Comparison of ENCODE assay signal across 25 mouse cellular contexts in genomic region chr2:35419243-35419642, GRCm38 (mm10). TPM values are rescaled to one million over a fixed set of nuclear protein-coding genes. Genes with fewer than 3 reads are reported as not detected.
DNase-seq lines count a peak whose midpoint lies in the region; ATAC-seq lines count a peak whose summit lies in the region.
"Had no signal": no experiment of that assay in that cellular context is flagged by ENCODE, and none has a peak within 500 bp of the region (broad histone marks: within the 10 kb centered on the region; RNA-seq: fewer than 3 reads in every experiment).

No protein-coding gene starts in this region.

- peak overlapping the region; percentile 29; the same call in 1 of the 2 replicates for H3K4me2 ChIP-seq in liver, embryonic 15.5 days
- H3K4me2 ChIP-seq: embryonic facial prominence, embryonic 13.5 days; forebrain, embryonic 12.5 days; hindbrain, embryonic 13.5 days had no signal

- ATAC-seq in liver, embryonic 15.5 days (ENCODE audit: insufficient read depth) = peak; percentile 83
- peak; percentile 42; the same call in 1 of the 2 replicates for ATAC-seq in megakaryocyte-erythroid progenitor cell, adult 5-6 weeks (replicated peaks; ENCODE audit: low FRiP score, low TSS enrichment, poor library complexity, severe bottlenecking)
- ATAC-seq in inflammation-experienced regulatory T-cells, adult 6 months = no peak
- ATAC-seq: forebrain, embryonic 16.5 days; hindbrain, postnatal 0 days had no signal

- DNase-seq in c-Kit-negative CD71-positive TER-119-positive erythroid progenitor cells, embryonic 14.5 days (ENCODE audit: low read depth, low spot score) = peak; percentile 24
- DNase-seq in c-Kit-positive CD71-positive TER-119-positive erythroid progenitor cells, embryonic 14.5 days (ENCODE audit: low spot score) = peak; percentile 42
- DNase-seq in heart, postnatal 10 days = no peak
- no peak for DNase-seq in kidney, postnatal 4 days
- DNase-seq: adrenal gland, adult 2 months; adrenal gland, postnatal 25 days; cerebellum, adult 18-20 months; cerebellum, adult 9-11 months; cerebellum, postnatal 36 days; gastrocnemius, postnatal 36 days; heart, adult 18-20 months; heart, postnatal 14 days had no signal

- H3K27ac ChIP-seq in liver, embryonic 15.5 days (replicated peaks) = peak overlapping the region; percentile 79
- H3K27ac ChIP-seq: embryonic facial prominence, embryonic 13.5 days; forebrain, embryonic 12.5 days; heart, embryonic 10.5 days; hindbrain, embryonic 13.5 days; hindbrain, postnatal 0 days had no signal

- 49% methylated on average over 4 of the region's 4 CpGs for WGBS in liver, embryonic 15.5 days (ENCODE audit: insufficient replicate concordance)

- no peak overlapping the region for H3K4me3 ChIP-seq in liver, embryonic 15.5 days (replicated peaks)
- H3K4me3 ChIP-seq: embryonic facial prominence, embryonic 13.5 days; forebrain, embryonic 12.5 days; heart, embryonic 10.5 days; hindbrain, embryonic 13.5 days had no signal

- H3K9ac ChIP-seq in liver, embryonic 15.5 days = no peak overlapping the region
- H3K9ac ChIP-seq: embryonic facial prominence, embryonic 13.5 days; forebrain, embryonic 12.5 days; hindbrain, embryonic 13.5 days had no signal

- intact Hi-C loops in heart, postnatal 10 days (cut with DNase I) = no loop called here

- H3K4me1 ChIP-seq in liver, embryonic 15.5 days (replicated peaks) = peaks cover 66% of the 10 kb centered on the region
- H3K4me1 ChIP-seq: forebrain, embryonic 12.5 days; hindbrain, embryonic 13.5 days had no signal

- no peaks in the 10 kb centered on the region for H3K27me3 ChIP-seq in liver, embryonic 15.5 days
- H3K27me3 ChIP-seq: embryonic facial prominence, embryonic 13.5 days; forebrain, embryonic 12.5 days; hindbrain, embryonic 13.5 days had no signal

- H3K9me3 ChIP-seq in liver, embryonic 15.5 days (replicated peaks) = no peaks in the 10 kb centered on the region
- H3K9me3 ChIP-seq: hindbrain, embryonic 13.5 days had no signal

- peaks cover 55% of the 10 kb centered on the region for H3K36me3 ChIP-seq in liver, embryonic 15.5 days (replicated peaks)
- H3K36me3 ChIP-seq: forebrain, embryonic 12.5 days had no signal

RNA-seq across cellular contexts. Expression of gene 4930402F06Rik, which starts 22.3 kb away (rescaled TPM):
- not detected in 2 replicates for polyA plus RNA-seq in liver, embryonic 15.5 days (2015; fragmentation: Nextera tagmentation; extraction: Ambion mirVana)
- total RNA-seq in megakaryocyte-erythroid progenitor cell, adult 5-6 weeks (2014; fragmentation: Nextera tagmentation) = not detected in 2 replicates
- total RNA-seq in megakaryocyte-erythroid progenitor cell, adult 5-6 weeks (2017) = not detected in 2 replicates
- polyA plus RNA-seq in inflammation-experienced regulatory T-cells, adult 6 months (2017; shearing (Covaris generic)) = not detected
- not detected for total RNA-seq in heart, postnatal 10 days (2021)
- total RNA-seq: adrenal gland, adult 2 months; adrenal gland, postnatal 25 days; ES-E14; gastrocnemius, adult 8-10 months; gastrocnemius, postnatal 36 days; heart, adult 18-20 months; heart, postnatal 14 days; hematopoietic stem cell, adult 5-6 weeks; hindbrain, postnatal 0 days had no signal
- polyA plus RNA-seq: adrenal gland, adult 2 months; embryonic facial prominence, embryonic 13.5 days; forebrain, embryonic 12.5 days; forebrain, embryonic 16.5 days; heart, embryonic 10.5 days; heart, embryonic 14.5 days; hindbrain, embryonic 13.5 days; hindbrain, postnatal 0 days had no signal

RNA-seq across cellular contexts. Expression of gene Ggta1, which starts 43.8 kb away (rescaled TPM):
- 9.0 and 9.1 TPM in 2 replicates for polyA plus RNA-seq in liver, embryonic 15.5 days (2015; fragmentation: Nextera tagmentation; extraction: Ambion mirVana)
- 8.4 and 13.4 TPM in 2 replicates for total RNA-seq in megakaryocyte-erythroid progenitor cell, adult 5-6 weeks (2014; fragmentation: Nextera tagmentation)
- total RNA-seq in megakaryocyte-erythroid progenitor cell, adult 5-6 weeks (2017) = 12.5 and 18.7 TPM in 2 replicates
- polyA plus RNA-seq in inflammation-experienced regulatory T-cells, adult 6 months (2017; shearing (Covaris generic)) = 10 to 100 TPM; 17.5 to 19.2 (median 18.0) TPM
- 10 to 100 TPM; 19.9 to 28.8 TPM for total RNA-seq in heart, postnatal 10 days (2021)

RNA-seq across cellular contexts. Expression of gene 4930568D16Rik, which starts 51.7 kb away (rescaled TPM):
- polyA plus RNA-seq in liver, embryonic 15.5 days (2015; fragmentation: Nextera tagmentation; extraction: Ambion mirVana) = not detected in 2 replicates
- not detected in 2 replicates for total RNA-seq in megakaryocyte-erythroid progenitor cell, adult 5-6 weeks (2014; fragmentation: Nextera tagmentation)
- total RNA-seq in megakaryocyte-erythroid progenitor cell, adult 5-6 weeks (2017) = not detected in 2 replicates
- not detected for polyA plus RNA-seq in inflammation-experienced regulatory T-cells, adult 6 months (2017; shearing (Covaris generic))
- total RNA-seq in heart, postnatal 10 days (2021) = not detected
- total RNA-seq: adrenal gland, adult 2 months; adrenal gland, postnatal 25 days; ES-E14; gastrocnemius, adult 8-10 months; gastrocnemius, postnatal 36 days; heart, adult 18-20 months; heart, postnatal 14 days; hematopoietic stem cell, adult 5-6 weeks; hindbrain, postnatal 0 days had no signal
- polyA plus RNA-seq: adrenal gland, adult 2 months; embryonic facial prominence, embryonic 13.5 days; forebrain, embryonic 12.5 days; forebrain, embryonic 16.5 days; heart, embryonic 10.5 days; heart, embryonic 14.5 days; hindbrain, embryonic 13.5 days; hindbrain, postnatal 0 days had no signal

Comparison
In these comparisons a context has a peak if more than half of its experiments do, and no peak if none do; other contexts are left out.
1. DNase-seq: peak in c-Kit-negative CD71-positive TER-119-positive erythroid progenitor cells, embryonic 14.5 days (single experiment) and c-Kit-positive CD71-positive TER-119-positive erythroid progenitor cells, embryonic 14.5 days (single experiment); none in heart, postnatal 10 days (0 of 2) and kidney, postnatal 4 days (0 of 2).